Mouse (Mus musculus) heart, postnatal 36 days (tissue): ENCODE measurements at regions not wholly inside any gene's neighbourhood (a gene's known extent, or its start where the extent isn't known, plus 50 kb on each side); places are given as distances from the start of the nearest gene placed in this dataset.

Source experiments
- DNase-seq, 2 experiments: peaks; one replicate each; pipeline ENCODE4 v3.0.0; 2021 to 2022
- intact Hi-C: fragments of 180-260 bp; cut with DNase I; formaldehyde crosslinking; loops from one replicate; pipeline ENCODE4 v1.15.1; 2025

GRCm38 (mm10) chr6:100429511-100429910 is 142.2 kb upstream of the Rybp start:
- intact Hi-C loops = no loop called here
- no peak for DNase-seq

- intact Hi-C loops = no loop called here
- no peak for DNase-seq
Measured at GRCm38 (mm10) chr6:100428759-100429158, 141.5 kb upstream of the Rybp start.

DNA sequence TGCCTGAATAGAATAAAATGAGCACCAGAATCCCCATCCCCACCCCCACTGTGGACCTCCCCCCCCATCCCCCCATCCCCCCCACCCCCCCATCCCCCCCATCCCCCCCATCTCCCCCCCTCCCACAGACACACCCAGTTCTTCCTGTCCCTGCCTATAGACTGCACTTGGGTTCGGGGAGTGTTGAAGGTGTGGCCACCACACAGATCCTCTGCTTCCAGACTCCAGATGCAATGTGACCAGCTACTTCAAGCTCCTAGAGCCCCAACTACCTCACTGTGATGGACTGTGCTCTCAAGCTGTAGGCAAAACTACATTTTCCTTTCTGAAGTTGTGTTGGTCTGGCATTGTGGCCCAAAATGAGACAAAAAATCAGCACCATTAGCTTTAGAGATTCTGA is 138.3 kb upstream of the Rybp start:
- DNase-seq = no peak
- intact Hi-C loops = no loop called here

DNA sequence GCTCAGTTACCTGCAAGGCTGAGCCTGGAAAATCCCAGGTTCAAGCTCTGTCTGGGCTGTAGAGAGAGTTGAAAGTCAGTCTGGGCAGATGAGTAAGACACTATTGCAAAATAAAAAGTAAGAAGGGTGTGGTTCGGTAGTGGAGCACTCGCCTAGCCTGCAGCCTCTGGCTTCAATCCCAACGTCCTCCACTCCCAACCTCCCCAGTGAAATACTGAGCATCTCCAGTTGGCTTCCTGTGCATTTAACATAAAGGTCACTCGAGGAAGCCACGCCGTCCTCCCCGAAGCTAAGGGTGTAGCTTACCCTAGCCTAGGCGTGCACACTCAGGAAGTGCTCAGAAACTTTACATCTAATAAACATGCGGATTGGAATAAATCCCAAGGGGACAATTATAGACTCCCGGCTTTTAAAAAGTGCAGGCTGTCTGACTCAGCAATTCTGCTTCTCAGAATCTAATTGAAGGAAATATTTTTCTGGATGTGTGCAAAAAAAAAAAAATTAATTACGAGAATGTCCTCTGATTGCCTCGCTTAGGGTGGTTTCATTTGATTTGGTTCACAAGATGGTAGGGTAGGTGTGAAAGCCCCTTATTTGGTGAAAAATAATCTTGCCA is 137.6 kb upstream of the Rybp start:
- intact Hi-C loops = no loop called here
- DNase-seq = peak in 1 of 2 experiments; percentile 17

DNA sequence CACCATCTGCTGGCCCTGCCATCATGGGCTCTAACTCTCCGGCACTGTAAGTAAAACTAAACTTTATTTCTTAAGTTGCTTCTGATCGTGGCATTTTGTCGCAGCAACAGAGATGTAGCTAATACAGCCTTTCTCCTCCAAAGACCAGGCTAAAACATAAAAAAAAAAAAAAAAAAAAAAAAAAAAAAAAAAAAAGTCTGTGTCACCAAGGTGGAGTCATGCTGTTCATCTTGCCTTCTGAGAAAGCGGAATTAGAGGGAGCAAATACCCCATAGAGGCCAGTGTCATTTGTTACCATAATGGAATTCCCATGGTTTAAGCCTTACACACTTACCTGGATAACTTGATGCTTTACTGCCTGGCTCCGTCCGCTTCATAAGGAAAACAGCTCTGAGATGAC is 136.9 kb upstream of the Rybp start:
- DNase-seq = no peak
- intact Hi-C loops = no loop called here

DNA sequence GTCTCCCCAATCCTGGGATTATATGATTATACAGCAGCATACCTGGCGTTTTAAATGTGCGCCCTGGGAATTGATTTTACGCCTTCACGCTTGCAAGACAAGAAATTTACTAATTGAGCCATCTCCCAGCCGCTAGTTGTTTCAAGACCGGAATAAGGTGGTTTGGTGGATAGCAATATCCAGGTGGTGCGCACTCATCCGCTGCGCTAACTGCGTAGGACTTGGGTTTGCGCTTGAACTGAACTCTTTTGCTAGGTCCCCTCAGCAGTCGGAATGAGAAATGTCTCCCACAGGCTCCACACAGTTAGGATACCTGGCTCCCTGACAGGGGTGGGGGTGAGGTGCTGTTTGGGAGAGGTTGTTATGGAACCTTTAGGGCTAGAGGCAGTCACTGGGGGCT is 136.4 kb upstream of the Rybp start:
- intact Hi-C loops = no loop called here
- DNase-seq = no peak

GRCm38 (mm10) chr6:100422603-100423002 is 135.3 kb upstream of the Rybp start:
- DNase-seq = no peak
- intact Hi-C loops = no loop called here

DNA sequence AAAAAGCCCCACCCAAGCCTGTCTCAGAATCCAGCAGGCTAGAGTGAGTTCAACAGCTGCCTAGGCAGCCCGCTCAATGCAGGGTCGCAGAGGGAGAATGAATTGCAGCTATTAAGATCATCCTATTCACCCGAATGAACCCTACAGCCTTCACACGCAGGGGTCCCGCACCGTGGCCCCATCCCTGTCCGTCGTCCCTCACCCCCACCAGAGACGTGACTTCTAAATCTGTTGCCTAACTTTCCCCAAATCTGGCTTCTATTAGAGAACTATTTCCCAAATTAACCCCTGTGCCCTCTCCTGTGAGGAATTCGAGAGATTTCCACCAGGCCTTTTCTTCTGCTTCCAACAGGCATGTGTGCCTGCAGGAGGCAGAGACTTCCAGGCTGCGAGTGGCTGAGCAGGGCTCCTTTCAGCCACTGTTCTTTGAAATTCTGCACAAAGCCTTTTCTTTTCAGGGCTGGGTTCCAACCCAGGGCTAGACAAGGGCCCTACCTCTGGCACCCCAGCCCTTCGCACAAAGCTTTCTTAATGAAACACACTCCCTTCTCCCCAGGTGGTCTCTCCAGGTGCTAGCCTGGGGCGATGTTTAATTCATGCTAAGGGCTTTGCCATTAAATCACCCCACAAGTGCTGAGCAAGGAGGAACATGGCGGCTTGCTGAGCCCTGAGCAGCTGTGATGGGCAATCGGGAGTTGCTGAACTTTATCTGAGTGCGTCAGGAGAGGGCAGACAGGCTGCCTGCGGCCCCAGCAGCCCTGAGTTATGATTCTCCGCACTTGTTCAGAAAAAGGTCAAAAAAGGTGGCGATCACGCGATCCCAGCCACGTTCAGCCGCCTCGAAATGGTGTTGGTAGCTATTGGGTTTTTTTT is 134.7 kb upstream of the Rybp start:
- DNase-seq = no peak
- intact Hi-C loops = no loop called here

DNA sequence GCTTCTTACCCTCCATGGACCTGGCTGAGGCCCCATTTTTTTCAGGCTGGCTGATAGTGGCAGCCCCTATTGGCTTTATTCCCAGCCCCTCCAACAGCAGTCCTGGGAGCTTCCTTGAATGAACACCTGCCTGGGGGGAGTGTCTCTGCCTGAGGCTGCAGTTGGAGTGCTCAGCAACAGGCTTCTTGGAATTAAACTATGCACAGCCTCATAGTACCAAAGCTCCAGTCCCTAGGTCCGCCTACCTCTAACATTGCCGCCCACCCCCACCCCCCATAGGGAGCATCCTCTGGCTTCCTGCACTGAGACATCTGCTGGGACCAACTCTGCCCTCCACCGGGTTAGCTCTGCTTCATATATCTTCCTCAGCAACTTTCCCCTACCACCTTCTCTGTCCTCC is 133.3 kb upstream of the Rybp start:
- no peak for DNase-seq
- intact Hi-C loops = no loop called here

GRCm38 (mm10) chr6:100419782-100420540 is 132.7 kb upstream of the Rybp start:
- no peak for DNase-seq
- intact Hi-C loops = no loop called here

DNA sequence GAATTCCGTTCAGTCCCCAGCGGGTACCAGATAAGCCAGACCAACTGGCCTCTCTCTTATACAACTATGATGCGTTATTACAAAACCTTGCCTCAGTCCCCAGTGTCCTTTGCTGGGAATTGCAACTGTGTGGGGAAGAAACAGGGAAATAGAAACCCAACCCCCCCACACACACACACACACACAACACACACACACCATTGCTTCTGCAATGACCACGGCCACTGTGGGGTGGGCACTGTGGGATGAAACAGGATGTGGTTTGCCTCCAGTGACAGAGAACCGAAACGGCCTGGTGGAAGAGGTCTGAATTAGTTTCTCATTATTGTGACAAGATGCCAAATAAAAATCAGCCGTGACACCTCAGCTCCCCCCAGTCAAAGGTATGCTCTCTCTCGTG is 128.8 kb upstream of the Rybp start:
- no peak for DNase-seq

GRCm38 (mm10) chr6:100415514-100415913 is 128.2 kb upstream of the Rybp start:
- intact Hi-C loops = no loop called here
- DNase-seq = no peak

More for the DNA sequence above, 128.8 kb upstream of the Rybp start:
- intact Hi-C loops = no loop called here

GRCm38 (mm10) chr6:100414836-100415235 is 127.6 kb upstream of the Rybp start:
- intact Hi-C loops = no loop called here
- no peak for DNase-seq

- DNase-seq = no peak
- intact Hi-C loops = no loop called here
Measured at GRCm38 (mm10) chr6:100412486-100412885, 125.2 kb upstream of the Rybp start.

- no peak for DNase-seq
- intact Hi-C loops = no loop called here
Measured at GRCm38 (mm10) chr6:100411968-100412367, 124.7 kb upstream of the Rybp start.

GRCm38 (mm10) chr6:100410067-100410631 is 122.9 kb upstream of the Rybp start:
- intact Hi-C loops = no loop called here
- DNase-seq = no peak

DNA sequence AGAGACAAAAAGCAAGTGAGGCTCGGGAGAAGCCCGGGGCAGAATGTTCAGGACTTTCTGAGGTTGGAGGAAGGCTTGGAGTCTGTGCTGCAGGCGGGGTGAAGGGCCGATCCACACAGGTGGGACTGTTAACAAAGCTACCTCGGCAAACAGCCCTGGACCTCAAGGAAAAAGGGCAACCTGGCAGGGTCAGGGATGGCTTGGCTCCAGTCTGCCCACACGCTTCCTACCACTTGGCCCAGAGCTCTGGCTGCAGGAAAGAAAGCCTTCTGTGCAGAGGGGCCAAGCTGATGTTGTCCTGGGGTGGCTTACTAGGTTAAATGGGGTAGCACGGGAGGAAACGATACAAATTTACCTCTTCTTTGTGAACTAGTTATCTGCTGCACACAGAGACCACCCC is 121.5 kb upstream of the Rybp start:
- intact Hi-C loops = no loop called here
- no peak for DNase-seq

DNA sequence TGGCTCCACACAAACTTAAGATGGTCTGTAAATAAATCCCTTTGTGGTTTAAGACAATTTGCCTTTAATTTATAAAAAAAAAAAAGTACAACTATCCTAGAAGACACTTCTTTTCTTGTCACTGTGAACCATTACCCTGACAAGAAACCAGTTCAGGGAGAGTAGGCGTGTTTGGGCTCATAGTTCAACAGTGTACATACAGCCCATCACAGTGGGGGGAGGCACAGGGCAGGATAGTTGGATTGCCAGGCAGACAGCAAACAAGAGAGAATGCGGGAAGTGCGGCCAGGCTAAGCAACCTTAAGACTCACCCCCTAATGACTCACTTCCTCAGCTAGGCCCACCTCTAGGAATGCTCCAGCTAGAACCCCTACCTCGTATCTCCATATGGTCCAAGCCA is 119.2 kb upstream of the Rybp start:
- intact Hi-C loops = no loop called here
- DNase-seq = no peak

DNA sequence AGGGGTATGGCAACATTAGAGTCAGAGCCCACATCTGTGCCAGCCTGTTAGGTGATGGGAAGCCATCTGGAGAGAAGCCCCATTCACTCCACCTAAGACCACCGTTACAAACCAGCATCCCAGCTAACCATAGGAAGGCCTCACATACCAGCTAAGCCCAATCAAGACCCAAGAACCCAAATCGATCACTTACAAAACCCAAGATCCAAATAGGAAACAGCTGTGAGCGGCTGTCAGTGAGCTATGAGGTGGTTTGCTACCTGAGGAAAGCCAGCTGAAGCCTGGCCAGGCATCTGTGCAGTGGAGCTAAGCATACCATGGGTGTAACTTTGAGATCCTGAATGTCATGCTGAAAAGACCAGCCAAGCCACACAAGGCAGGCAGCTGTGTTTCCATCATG is 116.9 kb upstream of the Rybp start:
- no peak for DNase-seq
- intact Hi-C loops = no loop called here

DNA sequence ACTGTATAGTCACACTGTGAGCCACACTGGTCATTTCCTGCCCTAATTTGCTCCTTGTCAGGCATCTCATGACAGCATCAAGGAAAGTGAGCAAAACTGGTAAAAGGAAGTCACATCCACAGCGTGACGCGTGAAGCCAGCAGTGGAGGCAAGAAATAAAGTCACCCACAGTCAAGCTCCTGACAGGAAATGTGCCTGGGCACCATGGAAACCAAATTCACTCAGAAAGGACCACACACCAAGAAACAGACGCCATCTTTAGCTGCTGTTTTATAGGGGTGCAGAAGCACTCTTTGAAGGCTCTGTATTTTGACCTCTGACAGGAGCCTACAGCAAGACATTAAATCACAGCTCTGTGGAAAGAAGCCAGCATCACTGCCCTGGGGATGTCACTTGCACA is 115.4 kb upstream of the Rybp start:
- intact Hi-C loops = no loop called here

GRCm38 (mm10) chr6:100401728-100402127 is 114.4 kb upstream of the Rybp start:
- DNase-seq = no peak
- intact Hi-C loops = no loop called here

More for the DNA sequence above, 115.4 kb upstream of the Rybp start:
- DNase-seq = no peak
